Mouse (Mus musculus) liver, embryonic 14.5 days (tissue): ENCODE data around the gene Gm9817. TPM values are rescaled to one million over a fixed set of nuclear protein-coding genes. Genes with fewer than 3 reads are reported as not detected.

ENCODE experiments used
- ATAC-seq: fragments of 200-750 bp; cut with Nextera tagmentation; 2 replicates; pipeline ENCODE4 v1.8.0; 2017; ENCODE audit warnings: moderate number of reproducible peaks, mild to moderate bottlenecking, moderate library complexity; ENCODE audit not compliant: insufficient read depth
- DNase-seq, 3 experiments: peaks; one replicate each; pipeline ENCODE4 v3.0.0-alpha.2; 2012 to 2013; ENCODE audit warnings: low read depth in 3 of 3, low spot score in 3 of 3
- H3K27ac ChIP-seq: fragments of 300-500 bp; sonication (generic); 2 replicates; pipeline ENCODE4 v1.5.1; 2014; ENCODE audit warnings: moderate library complexity, mild to moderate bottlenecking, control low read depth, inconsistent platforms
- H3K27me3 ChIP-seq: fragments of 300-500 bp; sonication (generic); 2 replicates; pipeline ENCODE4 v1.6.1; 2014; ENCODE audit warnings: mild to moderate bottlenecking, low read length, moderate library complexity; ENCODE audit not compliant: control insufficient read depth, insufficient read depth
- H3K36me3 ChIP-seq: fragments of 300-500 bp; sonication (generic); replicated peaks from 2 replicates; pipeline ENCODE4 v1.6.1; 2014; ENCODE audit warnings: low read depth; ENCODE audit not compliant: control insufficient read depth, insufficient read depth
- H3K4me1 ChIP-seq, 2 experiments: fragments of 200-500 bp in 1 of 2; fragments of 300-500 bp in 1 of 2; sonication (generic) in 1 of 2; replicated peaks; 2 replicates each; pipeline ENCODE4 v1.6.1; 2012 to 2014; ENCODE audit warnings: antibody characterized with exemption in 1 of 2, inconsistent platforms in 1 of 2, low read length in 1 of 2; ENCODE audit not compliant: control insufficient read depth in 2 of 2, insufficient read depth in 2 of 2
- H3K4me2 ChIP-seq: fragments of 300-500 bp; sonication (generic); 2 replicates; pipeline ENCODE4 v1.6.1; 2014; ENCODE audit warnings: low read depth, mild to moderate bottlenecking, control low read depth, moderate library complexity
- H3K4me3 ChIP-seq, 2 experiments: fragments of 200-500 bp in 1 of 2; fragments of 300-500 bp in 1 of 2; sonication (generic) in 1 of 2; 2 replicates each; pipeline ENCODE4 v1.5.1; 2012 to 2014; ENCODE audit warnings: low read depth in 2 of 2, low read length in 2 of 2, mild to moderate bottlenecking in 2 of 2, control low read depth in 1 of 2, inconsistent platforms in 1 of 2, moderate library complexity in 1 of 2; ENCODE audit not compliant: insufficient read depth in 1 of 2
- H3K9ac ChIP-seq: fragments of 300-500 bp; sonication (generic); replicated peaks from 2 replicates; pipeline ENCODE4 v1.6.1; 2014; ENCODE audit warnings: mild to moderate bottlenecking, control low read depth, moderate library complexity
- H3K9me3 ChIP-seq: fragments of 300-500 bp; sonication (generic); 2 replicates; pipeline ENCODE4 v1.6.1; 2016; ENCODE audit warnings: low read length, mixed read lengths; ENCODE audit not compliant: control insufficient read depth
- CTCF ChIP-seq: IDR thresholded peaks from 2 replicates; pipeline ENCODE4 v1.5.1; 2016; ENCODE audit warnings: antibody characterized with exemption, low read depth, control low read depth
- EP300 ChIP-seq: IDR thresholded peaks from 2 replicates; pipeline ENCODE4 v1.6.1; 2016; ENCODE audit warnings: antibody characterized with exemption, low read depth
- WGBS: fragments of 180-500 bp; shearing (Covaris S2); extraction: QIAGEN DNeasy Blood & Tissue Kit; methylation state at CpG from one replicate; pipeline ENCODE4 v1.1.7; 2014; ENCODE audit not compliant: insufficient replicate concordance; 5-methylcytosine and 5-hydroxymethylcytosine counted together
- polyA plus RNA-seq, 2 experiments: library from polyadenylated mRNA; depleted of rRNA in 1 of 2; stranded (reverse) in 1 of 2; unstranded in 1 of 2; fragments of >200 nt; fragmentation: Nextera tagmentation in 1 of 2; extraction: Ambion mirVana in 1 of 2; gene quantifications; 2 replicates each; pipeline versions ENCODE4 v1.2.1 to v1.2.3; 2012 to 2014

The Gm9817 gene
- polyA plus RNA-seq, 2 experiments: not detected

DNA sequence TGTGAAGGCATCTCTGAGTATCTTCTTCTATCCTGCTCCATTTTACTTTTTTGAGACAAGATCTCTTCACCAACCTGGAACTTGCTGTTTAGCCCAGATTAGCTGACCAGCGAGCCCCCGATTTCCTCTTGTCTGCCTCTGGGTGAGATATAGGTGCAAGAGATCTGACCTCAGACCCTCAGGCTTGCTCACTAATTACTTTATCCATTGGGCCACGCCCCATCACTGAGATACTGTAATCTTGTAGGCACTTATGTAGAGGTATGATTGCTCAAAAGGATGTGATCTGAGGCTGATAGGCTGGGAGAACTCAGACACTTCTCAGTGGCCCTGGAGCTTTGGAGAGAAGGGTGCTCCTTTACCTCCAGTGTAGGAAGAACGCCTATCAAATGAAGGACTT is 46.0 kb upstream of the Gm9817 start:
- H3K4me1 ChIP-seq: peaks cover 0 to 15% of the 10 kb centered on the region in 2 experiments; a peak in 2 of 4 replicates
- TF ChIP-seq CTCF (no peak), EP300 (no peak)
- H3K27ac ChIP-seq: no peak overlapping the region
- no peak overlapping the region for H3K9ac ChIP-seq
- no peaks in the 10 kb centered on the region for H3K36me3 ChIP-seq
- H3K4me2 ChIP-seq: no peak overlapping the region
- DNase-seq (no peak), ATAC-seq (no peak)
- peaks cover 3% of the 10 kb centered on the region for H3K27me3 ChIP-seq
- 17% methylated on average over 4 of the region's 4 CpGs for WGBS
- H3K9me3 ChIP-seq: no peaks in the 10 kb centered on the region
- H3K4me3 ChIP-seq: no peak overlapping the region

DNA sequence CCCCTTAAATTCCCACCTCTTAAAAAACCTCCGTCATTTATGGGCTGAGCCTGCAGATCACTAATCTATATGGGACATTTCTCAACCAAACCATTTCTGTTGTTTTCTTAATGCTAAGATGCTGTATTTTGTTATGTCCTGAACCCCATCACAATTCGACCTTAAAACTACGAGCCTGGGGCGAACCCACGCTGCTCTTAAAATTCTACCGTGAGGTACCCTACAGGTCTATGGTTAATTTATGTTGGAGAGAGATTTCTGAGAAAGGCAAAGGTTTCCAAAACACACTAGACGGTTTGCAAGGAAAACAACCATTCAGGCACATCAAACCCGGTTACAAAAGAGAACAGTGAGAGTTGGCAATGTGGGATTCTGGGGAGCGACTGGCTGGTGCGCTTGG is 45.1 kb upstream of the Gm9817 start:
- Histone ChIP-seq H3K36me3 (no peaks in the 10 kb centered on the region), H3K27ac (no peak overlapping the region), H3K9ac (no peak overlapping the region), H3K4me1 (peaks cover 0 to 15% of the 10 kb centered on the region in 2 experiments; a peak in 2 of 4 replicates), H3K4me3 (no peak overlapping the region), H3K4me2 (no peak overlapping the region), H3K9me3 (no peaks in the 10 kb centered on the region), H3K27me3 (peaks cover 3% of the 10 kb centered on the region)
- ATAC-seq (no peak), DNase-seq (no peak)
- TF ChIP-seq CTCF: no peak
- TF ChIP-seq EP300: no peak
- 73% methylated on average over 10 of the region's 10 CpGs for WGBS

DNA sequence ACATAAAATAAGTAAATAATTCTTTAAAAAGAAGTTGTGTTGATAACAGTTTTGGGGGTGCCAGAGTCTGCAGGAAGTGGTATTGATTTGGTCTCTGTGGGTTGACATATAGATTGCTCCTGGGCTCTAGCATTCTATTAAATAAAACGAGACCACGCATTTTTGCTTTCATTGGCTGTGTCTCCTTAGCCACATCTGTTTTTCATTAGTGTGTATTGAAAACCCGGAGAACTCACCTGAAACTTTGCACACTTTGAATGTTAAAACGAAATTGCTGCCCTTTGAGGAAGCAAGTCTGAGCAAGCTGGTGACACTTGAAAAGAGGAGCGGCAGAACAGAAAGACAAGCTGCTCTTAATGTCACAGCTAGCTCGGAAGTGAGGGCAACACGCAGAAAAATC is 43.7 kb upstream of the Gm9817 start:
- Histone ChIP-seq H3K36me3 (no peaks in the 10 kb centered on the region), H3K9me3 (no peaks in the 10 kb centered on the region), H3K9ac (no peak overlapping the region), H3K4me2 (no peak overlapping the region), H3K27ac (no peak overlapping the region), H3K4me1 (peaks cover 0 to 15% of the 10 kb centered on the region in 2 experiments; a peak in 2 of 4 replicates), H3K27me3 (peaks cover 3% of the 10 kb centered on the region), H3K4me3 (no peak overlapping the region)
- WGBS: 58% methylated on average over 7 of the region's 7 CpGs
- no peak for DNase-seq
- no peak for TF ChIP-seq EP300
- TF ChIP-seq CTCF: no peak
- no peak for ATAC-seq

DNA sequence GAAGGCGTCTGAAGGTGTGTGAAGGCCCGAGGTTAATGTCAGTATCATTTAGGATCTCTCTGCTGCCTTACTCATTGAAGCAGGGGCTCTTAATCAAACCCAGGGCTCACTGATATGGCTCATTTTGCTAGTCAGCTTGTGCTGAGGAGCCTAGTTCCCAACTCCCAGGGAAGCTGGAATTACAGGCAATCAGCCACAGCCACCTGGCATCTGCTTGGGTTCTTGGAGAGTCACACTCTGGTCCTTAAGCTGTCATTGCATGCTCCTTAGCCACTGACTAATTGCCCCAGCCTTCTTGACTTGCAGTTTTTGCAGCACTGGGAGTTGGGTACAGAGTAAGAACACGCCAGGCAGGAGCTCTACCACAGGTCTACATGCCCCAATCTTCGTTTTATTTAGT is 42.1 kb upstream of the Gm9817 start:
- TF ChIP-seq EP300 (no peak), CTCF (no peak)
- no peak for ATAC-seq
- no peak for DNase-seq
- Histone ChIP-seq H3K36me3 (no peaks in the 10 kb centered on the region), H3K9me3 (no peaks in the 10 kb centered on the region), H3K27ac (no peak overlapping the region), H3K4me2 (no peak overlapping the region), H3K4me3 (no peak overlapping the region), H3K9ac (no peak overlapping the region), H3K27me3 (peaks cover 3% of the 10 kb centered on the region), H3K4me1 (peaks cover 0 to 13% of the 10 kb centered on the region in 2 experiments; a peak in 2 of 4 replicates)
- WGBS: 60% methylated on average over 4 of the region's 4 CpGs

- no peak overlapping the region for H3K4me2 ChIP-seq
Observed at GRCm38 (mm10) chr13:45040195-45040594, 38.3 kb upstream of the Gm9817 start.

DNA sequence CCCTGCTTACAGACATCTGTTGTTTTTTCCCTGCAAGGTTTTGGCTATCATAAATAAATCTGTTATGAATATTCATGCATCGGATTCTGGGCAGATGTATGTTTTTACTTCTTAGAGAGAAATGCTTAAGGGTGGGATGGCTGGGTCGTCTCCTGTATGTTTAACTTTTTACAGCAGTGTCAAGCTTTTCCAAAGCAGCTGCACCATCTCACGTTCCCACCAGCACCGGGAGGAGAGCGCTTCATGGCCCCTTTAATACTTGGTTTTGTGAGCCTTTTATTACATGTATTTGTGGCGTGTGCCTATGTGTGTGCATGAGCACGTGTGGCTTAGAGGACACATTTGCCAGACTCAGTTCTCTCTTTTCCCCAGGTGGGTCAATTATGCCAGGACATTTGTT is 37.8 kb upstream of the Gm9817 start:
- Histone ChIP-seq H3K4me2 (no peak overlapping the region), H3K4me1 (no peaks in the 10 kb centered on the region), H3K9me3 (no peaks in the 10 kb centered on the region), H3K27ac (no peak overlapping the region), H3K4me3 (no peak overlapping the region), H3K9ac (no peak overlapping the region), H3K27me3 (no peaks in the 10 kb centered on the region), H3K36me3 (no peaks in the 10 kb centered on the region)
- TF ChIP-seq EP300 (no peak), CTCF (no peak)
- DNase-seq (no peak), ATAC-seq (no peak)
- 68% methylated on average over 7 of the region's 7 CpGs for WGBS

More at GRCm38 (mm10) chr13:45040195-45040594, 38.3 kb upstream of the Gm9817 start:
- Histone ChIP-seq H3K4me1 (no peaks in the 10 kb centered on the region), H3K36me3 (no peaks in the 10 kb centered on the region), H3K9ac (no peak overlapping the region), H3K4me3 (no peak overlapping the region), H3K9me3 (no peaks in the 10 kb centered on the region), H3K27ac (no peak overlapping the region), H3K27me3 (no peaks in the 10 kb centered on the region)
- 40% methylated on average over 4 of the region's 4 CpGs for WGBS
- ATAC-seq: no peak
- DNase-seq: no peak
- TF ChIP-seq CTCF: no peak
- TF ChIP-seq EP300: no peak
